Mouse (Mus musculus): ENCODE results near the gene Nr1i2. TPM values are rescaled to one million over a fixed set of nuclear protein-coding genes. Genes with fewer than 3 reads are reported as not detected.
"Not testable (repeated sequence)": the region's sequence is repeated elsewhere in the genome, so short reads cannot be mapped to it uniquely, and the experiment has no call there.

Nr1i2 gene
- total RNA-seq (2021) (under 1 TPM in 1 of 2 experiments, not detected in 1; 0.20 TPM), polyA plus RNA-seq (2012; rRNA removed) (not detected in 2 replicates)
- long read RNA-seq = 0 reads

DNA sequence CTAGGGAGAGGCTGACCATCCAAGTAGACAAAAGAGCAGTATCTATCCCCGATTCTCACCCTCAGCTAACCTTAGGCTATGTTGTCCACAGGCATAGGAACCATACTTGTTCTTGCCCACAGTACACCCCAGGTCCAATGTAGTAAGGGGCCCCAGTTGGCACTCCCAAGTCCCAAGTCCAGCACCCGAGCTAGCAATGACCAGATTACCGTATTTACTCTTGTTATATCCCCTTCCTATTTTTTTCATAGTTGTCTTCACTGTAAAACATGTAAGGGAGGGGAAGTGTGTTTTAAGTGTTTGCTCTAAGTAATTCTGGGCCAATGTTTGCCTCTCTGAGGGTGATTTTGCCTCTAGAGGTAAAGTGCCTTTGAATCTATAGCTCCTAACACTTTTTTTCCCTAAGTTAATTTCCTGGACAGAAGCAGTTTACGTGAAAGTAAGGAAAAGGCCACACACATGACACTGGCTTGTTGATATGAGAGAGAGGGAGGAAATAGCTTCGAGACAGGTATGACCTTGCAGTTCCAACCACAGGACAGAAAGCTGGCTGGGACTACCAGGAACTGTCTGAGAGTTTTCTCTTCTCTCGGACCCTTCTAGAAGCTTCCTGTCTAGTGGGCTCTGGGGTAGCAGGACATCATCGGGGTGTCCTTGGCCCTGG lies at the start of gene Nr1i2:
Gene Nr1i2 (minus strand): TSS at position 140 of the 664 bp plus-strand sequence.
- no peak for DNase-seq

DNA sequence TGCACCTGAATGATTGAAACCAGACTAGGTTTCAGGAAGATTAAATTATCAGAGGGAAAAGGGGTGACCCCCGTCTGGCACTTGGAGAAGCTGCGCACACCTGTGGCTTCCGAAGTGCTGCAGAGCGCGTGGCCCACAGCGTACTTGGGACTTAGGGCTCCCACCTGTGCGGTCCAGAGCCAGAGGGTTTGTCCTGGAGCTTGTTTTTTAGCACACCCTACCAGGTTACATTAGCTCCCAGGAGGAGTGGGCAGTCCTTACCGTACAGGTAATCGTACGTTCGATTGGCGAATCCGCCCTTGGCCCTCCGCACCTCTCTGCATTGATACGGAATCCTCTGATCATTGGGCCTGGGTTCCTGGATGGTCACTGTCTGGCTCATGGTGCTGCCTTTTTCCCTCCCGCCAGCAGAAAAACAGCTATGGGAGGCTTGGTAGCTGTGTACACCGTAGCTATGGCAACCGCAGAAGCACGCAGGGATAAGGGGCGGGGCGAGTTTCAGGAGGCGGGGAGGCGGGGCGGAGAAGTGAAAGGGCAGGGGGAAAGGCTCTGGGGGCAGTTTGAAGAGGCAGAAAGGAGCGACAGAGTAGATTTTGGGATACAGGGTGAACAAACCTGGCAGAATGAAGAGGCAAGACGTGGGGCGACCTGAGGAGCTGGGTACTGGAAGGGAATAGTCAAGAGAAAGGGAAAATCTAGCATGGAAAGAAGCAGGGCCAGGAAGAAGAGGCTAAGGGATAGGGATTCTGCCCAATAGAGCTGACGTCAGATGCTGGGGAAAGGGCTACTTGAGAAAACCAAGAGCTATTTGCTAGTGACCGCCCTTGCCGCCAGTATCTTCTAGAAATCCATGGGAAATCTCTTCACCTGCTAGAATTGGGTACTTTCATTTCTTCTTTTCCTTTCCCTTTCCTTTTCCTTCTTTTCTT lies 47.0 kb upstream of the Nr1i2 start, which contains the start of gene Maats1:
Gene Maats1 (minus strand): TSS at position 748 of the 929 bp plus-strand sequence.
- DNase-seq = peak; percentile 81

DNA sequence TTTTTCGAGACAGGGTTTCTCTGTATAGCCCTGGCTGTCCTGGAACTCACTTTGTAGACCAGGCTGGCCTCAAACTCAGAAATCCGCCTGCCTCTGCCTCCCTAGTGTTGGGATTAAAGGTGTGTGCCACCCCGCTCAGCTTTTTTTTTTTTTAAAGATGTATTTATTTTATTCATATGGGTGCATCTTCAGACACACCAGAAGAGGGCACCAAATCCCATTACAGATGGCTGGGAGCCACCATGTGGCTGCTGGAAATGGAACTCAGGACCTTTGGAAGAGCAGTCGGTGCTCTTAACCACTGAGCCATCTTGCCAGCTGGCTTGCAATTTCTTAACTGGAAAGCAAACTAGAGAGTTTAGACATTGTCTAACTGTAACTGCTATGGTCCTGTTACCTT lies 43.5 kb upstream of the Nr1i2 start:
- not testable (repeated sequence) for DNase-seq

DNA sequence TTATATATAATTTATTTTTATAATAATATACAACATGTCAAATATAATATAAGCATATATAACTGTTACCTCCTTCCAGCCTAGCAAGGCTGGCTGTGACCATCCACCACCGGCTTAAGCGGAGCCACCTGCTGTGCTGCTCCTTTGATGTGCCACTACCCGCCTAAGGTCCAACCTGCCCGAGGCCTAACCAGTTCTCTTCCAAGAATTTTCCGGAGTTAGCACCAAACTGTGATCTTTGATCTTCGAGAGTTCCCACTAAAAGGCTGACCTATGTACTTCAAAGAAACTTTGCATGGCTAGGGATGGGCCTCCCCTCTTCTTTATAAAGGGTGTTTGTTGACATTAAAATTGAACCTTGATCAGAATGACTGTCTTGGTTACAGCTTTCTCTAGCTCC lies 39.8 kb upstream of the Nr1i2 start:
- no peak for DNase-seq

DNA sequence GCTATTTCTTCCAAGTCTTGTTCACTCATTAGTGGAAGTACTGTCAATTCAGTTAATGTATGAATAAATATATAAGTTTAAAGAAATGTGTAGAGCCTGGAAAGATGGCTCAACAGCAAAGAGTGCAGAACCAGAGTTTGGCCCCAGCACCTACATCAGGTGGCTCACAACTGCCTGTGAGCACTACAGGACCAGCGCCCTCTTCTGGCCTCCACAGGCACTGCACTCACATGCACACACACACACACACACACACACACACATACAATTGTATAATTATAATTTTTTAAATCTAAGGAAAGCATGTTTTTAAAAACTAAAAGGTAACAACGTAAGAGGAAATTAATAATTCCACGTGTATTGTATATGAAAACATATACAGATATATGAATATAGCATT lies 34.7 kb upstream of the Nr1i2 start:
- DNase-seq = no peak

DNA sequence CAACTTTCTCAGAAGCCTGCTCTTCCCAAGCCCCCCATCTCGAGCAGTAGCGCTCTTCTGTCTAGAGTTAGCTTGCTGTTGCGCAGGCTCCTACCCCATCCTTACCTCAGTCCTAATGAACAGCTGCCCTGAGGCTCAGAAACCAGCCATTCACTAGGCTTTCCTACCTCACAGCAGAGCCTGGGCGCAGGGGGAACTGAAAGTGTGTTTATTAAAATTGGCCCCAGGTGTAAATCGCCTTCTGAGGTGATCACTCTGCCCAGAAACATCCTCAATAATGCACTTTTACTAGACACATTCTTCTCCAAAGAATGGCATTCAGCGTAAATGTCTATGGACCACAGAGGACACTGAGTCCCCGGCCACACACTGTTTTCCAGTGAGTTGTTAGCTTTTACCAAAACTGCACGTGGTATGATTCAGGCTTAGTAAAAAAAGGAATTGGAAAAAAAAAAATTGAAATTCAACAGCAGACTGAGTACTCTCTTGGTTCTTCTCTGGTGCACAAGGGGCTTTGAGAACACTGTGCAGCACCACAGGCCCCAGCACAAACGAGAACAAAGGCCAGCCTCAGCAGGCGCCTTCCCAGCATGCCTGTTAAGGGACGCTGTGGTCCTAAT lies 32.3 kb upstream of the Nr1i2 start:
- no peak for DNase-seq

DNA sequence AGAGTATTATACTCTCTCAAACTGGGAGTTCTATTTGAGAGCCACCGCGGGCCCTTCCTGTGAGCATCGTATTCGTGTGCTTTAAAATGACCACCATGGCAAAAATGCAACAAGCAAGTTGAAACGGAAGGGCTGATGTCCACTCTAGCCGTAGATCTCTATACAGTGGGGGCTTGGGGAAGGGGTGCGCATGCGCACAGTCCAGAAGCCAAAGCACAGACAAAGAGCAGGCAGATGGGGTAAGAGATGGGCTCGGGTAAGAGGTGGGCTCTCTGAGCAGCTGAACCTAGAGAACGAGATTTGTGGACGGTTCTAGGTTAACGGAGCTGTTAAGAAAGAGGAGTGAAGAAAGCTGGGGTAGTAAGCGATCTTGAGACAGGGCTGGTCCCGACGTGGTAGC lies 29.7 kb upstream of the Nr1i2 start:
- no peak for DNase-seq

DNA sequence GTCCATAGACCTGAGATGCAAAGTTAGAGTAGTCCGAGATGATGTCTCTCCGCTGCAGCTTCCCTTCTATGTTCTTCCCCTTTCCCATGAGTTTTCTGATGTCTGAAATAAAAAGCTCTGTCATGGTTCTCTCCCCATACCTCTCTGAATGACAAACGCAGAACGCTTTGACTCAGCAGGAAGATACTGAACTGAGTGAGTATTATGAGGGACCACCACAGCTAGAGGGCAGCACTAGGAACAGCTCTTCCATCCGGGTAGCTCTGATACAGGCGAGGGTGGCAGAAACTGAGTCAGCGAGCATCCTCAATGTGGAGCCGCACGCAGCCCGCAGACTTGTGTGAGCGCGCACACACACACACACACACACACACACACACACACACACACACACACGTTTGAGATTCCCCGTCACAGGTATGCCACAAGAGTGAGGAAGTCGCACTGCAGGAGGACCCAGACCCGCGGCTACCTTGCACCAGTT lies 26.9 kb upstream of the Nr1i2 start:
- DNase-seq = peak; percentile 39

DNA sequence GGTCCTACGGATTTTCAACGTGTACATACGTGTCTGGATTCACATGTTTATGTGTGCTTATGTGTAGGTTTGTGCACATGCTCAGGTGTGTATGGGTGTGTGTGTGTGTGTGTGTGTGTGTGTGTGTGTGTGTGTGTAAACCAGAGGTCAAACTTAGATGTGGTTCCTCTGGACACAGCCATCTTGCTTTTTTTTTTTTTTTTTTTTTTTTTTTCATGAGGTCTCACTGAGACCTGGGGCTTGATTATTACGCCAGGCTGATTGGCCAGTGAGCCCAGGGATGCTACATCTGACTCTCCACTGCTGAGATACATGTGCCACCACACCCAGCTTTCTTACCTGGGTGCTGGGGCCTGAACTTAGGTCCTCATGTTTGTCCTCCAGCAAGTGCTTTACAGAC lies 24.5 kb upstream of the Nr1i2 start:
- DNase-seq = no peak

DNA sequence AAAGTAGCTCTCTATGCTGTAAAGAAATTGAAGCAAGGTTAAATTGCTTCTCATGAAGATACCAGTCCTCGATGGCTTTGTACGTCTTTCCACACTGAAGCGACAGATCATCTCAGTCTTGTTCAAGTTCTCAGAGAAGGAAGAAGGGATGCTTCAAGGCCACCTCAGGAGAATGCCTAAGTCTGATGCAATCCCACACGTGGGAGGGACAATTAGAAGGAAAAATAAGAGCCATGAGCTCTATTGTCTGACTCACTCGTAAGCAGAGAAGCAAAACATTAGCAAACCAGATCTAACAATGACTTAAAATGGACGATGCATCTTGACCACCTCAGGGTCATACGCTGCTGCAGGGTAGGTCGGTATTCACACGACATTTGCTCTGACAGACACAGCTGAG lies 23.9 kb upstream of the Nr1i2 start:
- no peak for DNase-seq

DNA sequence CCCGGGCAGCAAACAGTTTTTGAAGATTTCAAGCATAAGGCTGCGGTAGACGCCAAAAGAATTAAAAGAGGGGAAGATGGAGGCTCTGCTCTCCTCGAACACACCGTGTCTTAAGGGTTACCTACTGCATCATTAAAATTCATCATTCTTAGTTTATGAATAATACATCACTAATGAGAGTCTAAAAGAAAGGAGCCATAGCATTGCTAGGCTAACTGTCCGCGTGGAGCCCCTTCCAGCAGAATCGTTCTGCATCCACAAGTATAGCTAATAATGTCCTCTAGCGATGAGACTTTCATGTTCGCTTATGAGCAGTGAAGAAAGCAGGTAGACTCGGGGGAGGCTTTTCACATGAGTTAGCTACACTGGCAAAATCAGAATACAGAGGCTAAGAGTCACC lies 13.6 kb upstream of the Nr1i2 start:
- DNase-seq = no peak

DNA sequence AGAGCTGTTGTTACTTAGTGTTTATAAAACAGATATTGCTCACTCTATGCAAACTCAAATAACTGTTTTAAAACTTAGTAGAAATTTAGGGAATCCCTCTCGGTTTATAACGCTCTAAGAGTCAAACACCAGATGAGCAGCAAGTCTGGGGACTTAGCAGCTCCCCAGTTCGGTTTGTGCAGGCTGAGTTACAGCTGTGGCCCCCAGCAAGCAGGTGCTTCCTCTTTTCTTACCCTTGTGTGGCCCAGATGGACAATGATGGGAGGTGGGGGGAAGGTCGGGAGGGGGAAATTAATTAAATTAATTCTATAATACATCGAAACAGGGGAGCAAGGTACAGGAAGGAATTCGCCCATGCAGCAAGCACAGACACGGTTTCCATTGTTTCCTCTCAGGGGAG lies 13.0 kb upstream of the Nr1i2 start:
- no peak for DNase-seq

DNA sequence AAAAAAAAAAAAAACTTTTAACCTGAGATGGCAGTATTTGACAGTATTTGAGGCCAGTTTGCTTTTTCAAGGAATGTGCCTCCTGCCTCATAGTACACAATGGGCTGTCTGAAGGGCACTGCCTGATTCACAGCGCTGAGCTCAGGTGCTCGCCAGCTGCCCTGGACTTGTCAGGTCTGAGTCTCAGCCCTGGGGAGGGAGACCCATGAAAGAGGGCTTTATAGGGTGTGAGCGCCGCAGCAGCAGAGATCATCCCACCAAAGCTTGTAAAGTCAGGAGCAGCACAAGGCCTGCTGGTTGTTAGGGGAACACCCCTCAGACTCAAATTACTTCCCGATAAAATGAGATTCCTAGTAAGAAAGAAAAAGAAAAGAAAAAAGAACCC lies 12.6 kb upstream of the Nr1i2 start:
- no peak for DNase-seq

DNA sequence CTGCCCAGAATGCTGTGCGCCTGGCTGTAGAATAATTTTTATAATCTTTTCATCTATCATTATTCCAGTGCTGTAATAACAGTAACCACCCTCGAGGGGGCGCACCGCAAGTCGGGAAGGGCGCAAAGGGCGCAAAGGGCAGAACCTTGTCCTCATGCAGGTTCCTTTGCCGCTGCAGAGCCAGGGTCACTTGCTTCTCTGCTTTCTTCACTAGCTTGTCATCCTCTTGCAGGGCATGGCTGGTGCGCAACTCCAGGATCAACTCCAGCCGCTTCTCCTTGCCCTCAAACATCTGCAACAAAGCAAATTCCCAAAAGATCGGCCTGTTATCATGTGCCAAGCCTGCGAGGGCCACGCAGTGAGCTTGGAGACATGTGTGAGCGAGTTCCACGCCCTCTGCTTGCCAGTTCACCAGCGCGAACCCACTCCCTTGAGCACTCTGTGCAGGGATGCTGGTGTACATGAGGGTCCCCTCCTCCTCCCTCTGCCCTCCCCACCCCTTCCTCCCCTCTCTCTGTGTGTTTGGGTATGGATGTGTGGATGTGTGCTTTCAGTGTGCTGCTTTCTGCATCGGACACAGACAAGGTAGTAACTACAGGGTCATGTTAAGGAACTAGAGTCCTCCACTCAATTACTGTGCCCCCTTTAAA lies 12.1 kb upstream of the Nr1i2 start:
- DNase-seq = no peak

DNA sequence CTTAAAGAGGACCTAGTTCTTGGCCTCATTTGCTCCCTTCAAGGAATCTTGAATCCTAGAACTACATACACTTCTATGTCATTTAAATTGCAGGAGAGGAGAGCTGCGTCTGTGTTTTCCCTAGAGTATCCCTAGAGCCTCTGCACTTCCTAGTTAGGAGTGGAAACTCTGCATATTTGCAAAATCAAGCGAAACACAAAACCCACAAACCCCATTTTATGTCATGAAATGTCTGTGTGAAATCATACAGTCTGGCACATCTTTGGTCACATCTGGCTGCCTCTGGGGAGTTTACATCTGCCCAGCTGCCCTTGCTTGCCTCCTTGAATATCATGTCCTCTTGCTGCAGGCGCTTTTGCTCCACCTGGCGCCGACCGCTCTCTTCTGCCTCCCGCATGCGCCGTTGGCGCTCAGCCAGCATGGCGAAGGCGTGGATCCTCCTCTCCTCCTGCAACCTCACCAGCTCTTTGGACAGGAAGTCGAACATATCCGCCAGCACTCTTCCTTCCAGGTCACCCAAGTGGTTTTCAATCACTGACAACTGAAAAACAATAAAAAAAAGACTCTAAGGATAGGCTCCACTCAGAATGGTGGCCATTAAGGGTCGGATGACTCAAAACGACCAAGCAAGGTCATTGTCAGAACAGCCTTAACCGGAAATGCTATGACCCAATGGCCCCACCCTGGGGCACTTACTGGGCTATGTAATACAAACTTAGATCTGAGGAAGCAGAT lies 10.0 kb upstream of the Nr1i2 start:
- DNase-seq = peak; percentile 83

DNA sequence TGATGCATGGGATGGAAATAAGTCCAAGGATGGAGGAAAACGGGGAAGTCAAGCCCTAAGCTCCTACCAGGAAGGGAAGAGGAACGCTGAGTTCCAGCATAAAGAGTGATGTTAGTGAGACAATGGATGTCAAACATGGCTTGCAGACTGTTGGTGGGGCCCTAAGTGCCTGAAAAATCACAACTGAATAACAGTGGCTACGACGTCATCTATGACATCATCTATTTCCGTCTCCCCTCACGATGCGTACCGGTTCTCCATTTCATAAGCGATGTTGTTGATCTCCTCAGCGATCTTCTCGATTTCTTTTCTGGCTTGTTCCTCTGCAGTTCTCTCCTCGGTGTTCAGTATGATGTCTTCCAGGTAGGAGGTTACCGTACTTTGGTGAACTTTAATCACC lies 7.7 kb upstream of the Nr1i2 start:
- DNase-seq = no peak

DNA sequence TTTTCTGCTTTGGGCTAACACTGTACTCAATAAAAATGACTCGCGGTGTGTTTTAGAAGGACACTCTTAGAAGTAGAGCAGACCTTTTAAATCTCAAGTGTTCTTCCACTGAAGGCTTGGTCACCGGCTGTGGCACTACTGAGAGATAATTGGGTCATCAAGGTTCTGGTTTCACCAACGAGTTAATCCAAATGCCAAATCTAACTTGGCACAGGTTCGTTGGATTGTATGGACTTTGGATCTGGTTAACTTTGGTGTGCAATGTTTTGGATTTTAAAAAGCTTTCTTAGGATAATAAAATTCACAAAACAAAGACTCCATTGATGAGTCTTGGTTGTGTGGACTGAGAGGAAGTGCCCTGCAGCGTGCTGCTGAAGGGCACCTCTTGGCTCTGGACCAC lies 3.8 kb upstream of the Nr1i2 start:
- DNase-seq = no peak

DNA sequence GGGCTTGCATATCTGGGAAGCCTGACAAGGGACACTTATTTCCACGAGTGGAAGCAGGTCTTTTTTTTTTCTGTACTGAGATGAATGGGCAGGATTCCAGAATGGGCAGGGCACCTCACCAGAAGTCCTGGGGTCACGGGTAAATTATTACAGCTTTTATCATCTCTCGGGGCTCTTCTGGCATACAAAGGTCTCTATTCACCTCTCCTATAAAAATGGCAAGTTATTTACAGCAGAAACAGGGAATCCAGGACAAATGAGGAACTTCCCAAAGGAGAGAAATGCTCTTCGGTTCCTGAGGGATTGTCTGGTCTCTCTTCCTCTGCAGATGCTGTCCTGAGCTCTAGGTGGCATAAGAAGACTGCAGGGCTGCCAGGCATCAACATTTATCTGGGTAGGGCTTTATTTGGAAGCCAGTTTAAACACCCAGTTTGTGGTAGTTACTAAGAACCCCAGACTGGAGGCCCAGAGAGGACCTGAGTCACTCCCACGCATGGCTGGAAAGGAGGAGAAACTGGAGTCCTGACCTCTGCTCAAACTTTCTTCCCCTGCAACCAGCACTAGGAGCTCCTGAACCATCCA lies 816 bp upstream of the Nr1i2 start:
- DNase-seq = peak; percentile 46

DNA sequence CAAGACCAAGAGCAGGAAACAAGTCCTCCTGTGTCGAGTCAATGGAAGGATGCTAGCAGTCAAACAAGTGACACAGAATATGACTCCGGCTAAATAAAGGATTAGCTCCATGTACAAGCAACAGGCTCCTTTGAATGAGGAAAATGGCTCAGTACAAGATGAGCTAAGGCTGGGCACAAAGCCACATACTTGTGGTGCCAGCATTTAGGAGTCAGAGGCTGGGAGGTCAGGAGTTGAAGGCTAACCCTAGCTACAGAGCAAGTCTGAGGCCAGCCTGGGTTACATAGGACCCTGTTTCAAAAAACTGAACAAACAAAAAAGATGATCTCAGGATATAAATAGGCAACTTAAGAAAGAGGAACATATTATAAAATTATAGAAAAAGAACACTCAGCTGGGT lies 4.5 kb downstream of the Nr1i2 start:
- peak; percentile 74 for DNase-seq

DNA sequence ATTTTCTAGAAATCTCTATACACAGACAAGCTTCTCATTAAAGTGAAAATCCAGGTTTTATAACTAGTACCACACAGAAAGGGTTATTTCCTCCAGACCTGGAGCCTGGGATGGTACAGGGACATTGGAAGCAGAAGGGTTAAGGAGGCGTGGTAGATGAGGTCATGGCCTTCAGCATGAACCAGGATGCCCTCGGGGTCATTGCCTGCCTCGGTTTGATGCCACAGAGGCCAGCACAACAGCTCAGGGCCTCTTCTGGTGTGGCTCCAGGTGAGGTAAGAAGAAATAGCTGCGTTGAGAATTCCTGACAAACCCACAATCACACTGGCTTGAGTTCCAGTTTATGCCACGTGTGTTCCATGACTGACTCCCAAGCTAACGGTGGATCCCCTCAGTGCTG lies 5.8 kb downstream of the Nr1i2 start:
- no peak for DNase-seq

DNA sequence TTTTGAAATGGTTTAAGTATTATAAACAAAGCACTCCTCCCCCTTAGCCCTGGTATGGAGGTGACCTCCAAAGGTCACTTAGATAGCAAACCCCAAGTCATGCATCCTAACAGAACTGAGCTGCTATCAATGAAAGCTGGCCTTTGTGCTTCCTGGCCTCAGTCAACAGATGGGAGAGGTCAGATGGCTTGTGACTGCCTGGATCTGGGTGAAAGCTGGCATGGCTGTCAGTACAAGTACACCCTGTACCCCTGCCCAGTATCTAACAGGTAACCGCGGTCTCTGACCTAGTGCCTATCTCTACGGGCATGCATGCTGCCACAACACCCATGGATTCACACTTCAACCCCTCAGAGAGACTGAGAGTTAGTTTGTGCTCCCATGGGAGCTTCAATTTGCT lies 6.9 kb downstream of the Nr1i2 start:
- DNase-seq = no peak
